In the genomic region with DNA sequence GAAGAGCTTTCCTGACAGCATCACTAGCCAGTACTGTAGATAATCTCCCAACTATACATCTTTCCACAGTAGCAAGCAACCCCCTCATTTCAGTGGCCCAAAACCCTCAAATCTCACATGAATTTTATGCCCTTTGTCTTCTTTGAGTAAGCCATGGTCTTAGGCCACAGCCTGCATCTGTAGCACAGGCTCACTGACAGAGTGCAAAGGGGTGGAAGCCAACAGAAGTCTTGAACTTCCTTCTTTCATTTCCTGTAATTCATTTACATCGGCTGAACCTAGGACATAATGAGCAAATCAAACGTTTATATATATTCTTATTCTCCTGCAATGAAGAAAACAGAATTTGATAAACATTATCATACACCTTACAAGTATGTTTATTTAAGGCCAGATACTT, we compare ENCODE assay signal across 17 mouse cellular contexts.
"Had no signal": no experiment of that assay in that cellular context is flagged by ENCODE, and none has a peak within 500 bp of the region (broad histone marks: within the 10 kb centered on the region; RNA-seq: fewer than 3 reads in every experiment).

No protein-coding gene starts in this region.

- DNase-seq: lung, adult 18-20 months; lung, embryonic 14.5 days; lung, postnatal 10 days; lung, postnatal 4 days; midbrain, embryonic 14.5 days; right cerebral cortex, postnatal 14 days; thymus, adult 2 months; thymus, postnatal 25 days; thymus, postnatal 4 days had no signal

- H3K27ac ChIP-seq: midbrain, embryonic 10.5 days; midbrain, embryonic 12.5 days; neural tube, embryonic 13.5 days; neural tube, embryonic 15.5 days; stomach, embryonic 15.5 days; stomach, postnatal 0 days had no signal

- ATAC-seq: midbrain, embryonic 16.5 days had no signal

- H3K4me3 ChIP-seq: midbrain, embryonic 10.5 days; midbrain, embryonic 12.5 days; myocyte; neural tube, embryonic 13.5 days; neural tube, embryonic 15.5 days; stomach, embryonic 15.5 days had no signal
